Mouse (Mus musculus) hindbrain, embryonic 11.5 days (tissue): ENCODE data around the gene Slc22a8. TPM values are rescaled to one million over a fixed set of nuclear protein-coding genes. Genes with fewer than 3 reads are reported as not detected.

ENCODE experiments used
- ATAC-seq: fragments of 200-750 bp; cut with Nextera tagmentation; 2 replicates; pipeline ENCODE4 v1.8.0; 2017; ENCODE audit warnings: mild to moderate bottlenecking, moderate TSS enrichment, moderate library complexity; ENCODE audit not compliant: low FRiP score
- DNase-seq: peaks from one replicate; pipeline ENCODE4 v3.0.0-alpha.2; 2015; ENCODE audit warnings: low spot score
- H3K27ac ChIP-seq: fragments of 300-500 bp; sonication (generic); 2 replicates; pipeline ENCODE4 v1.5.1; 2014; ENCODE audit warnings: mild to moderate bottlenecking, low read depth, low read length
- H3K27me3 ChIP-seq: fragments of 300-500 bp; sonication (generic); 2 replicates; pipeline ENCODE4 v1.6.1; 2014; ENCODE audit warnings: mild to moderate bottlenecking, low read length, moderate library complexity, mixed read lengths; ENCODE audit not compliant: control insufficient read depth, insufficient read depth
- H3K36me3 ChIP-seq: fragments of 300-500 bp; sonication (generic); 2 replicates; pipeline ENCODE4 v1.6.1; 2014; ENCODE audit warnings: mild to moderate bottlenecking, low read length, moderate library complexity, mixed read lengths; ENCODE audit not compliant: control insufficient read depth, insufficient read depth
- H3K4me1 ChIP-seq: fragments of 300-500 bp; sonication (generic); replicated peaks from 2 replicates; pipeline ENCODE4 v1.6.1; 2014; ENCODE audit warnings: low read length, mixed read lengths; ENCODE audit not compliant: control insufficient read depth, insufficient read depth
- H3K4me2 ChIP-seq: fragments of 300-500 bp; sonication (generic); replicated peaks from 2 replicates; pipeline ENCODE4 v1.6.1; 2014; ENCODE audit warnings: mild to moderate bottlenecking, low read depth, low read length
- H3K4me3 ChIP-seq: fragments of 300-500 bp; sonication (generic); 2 replicates; pipeline ENCODE4 v1.5.1; 2014; ENCODE audit warnings: low read depth, low read length
- H3K9ac ChIP-seq: fragments of 300-500 bp; sonication (generic); 2 replicates; pipeline ENCODE4 v1.6.1; 2014; ENCODE audit warnings: low read depth, low read length
- H3K9me3 ChIP-seq: fragments of 300-500 bp; sonication (generic); 2 replicates; pipeline ENCODE4 v1.6.1; 2016; ENCODE audit warnings: low read length; ENCODE audit not compliant: control insufficient read depth
- WGBS: fragments of 180-500 bp; shearing (Covaris S2); extraction: QIAGEN DNeasy Blood & Tissue Kit; methylation state at CpG from one replicate; pipeline ENCODE4 v1.1.7; 2014; 5-methylcytosine and 5-hydroxymethylcytosine counted together
- polyA plus RNA-seq: library from polyadenylated mRNA; unstranded; fragments of >200 nt; fragmentation: Nextera tagmentation; extraction: Ambion mirVana; gene quantifications from 2 replicates; pipeline ENCODE4 v1.2.1, GENCODE M21; 2014

Gene Slc22a8
- polyA plus RNA-seq, 1 experiment from 2014 or later, result 0.08 TPM

DNA sequence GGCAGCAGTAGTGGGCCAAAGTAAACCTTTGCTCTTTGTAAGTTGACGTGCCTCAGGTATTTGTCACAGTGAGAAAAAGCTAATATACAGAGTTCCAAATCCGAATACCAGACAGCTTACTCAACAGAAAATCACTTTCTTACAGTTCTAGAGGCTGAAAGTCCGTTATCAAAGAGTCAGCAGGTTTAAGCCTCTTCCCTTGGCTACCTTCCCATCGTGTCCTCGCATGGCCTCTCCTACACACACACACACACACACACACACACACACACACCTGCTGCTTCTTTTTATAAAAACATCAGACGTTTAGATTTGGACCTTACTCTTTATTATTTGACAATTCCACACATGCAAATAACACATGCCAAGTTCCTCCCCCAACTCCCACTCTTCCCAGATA is 39.8 kb downstream of the Slc22a8 start:
- no peak overlapping the region for H3K9ac ChIP-seq

DNA sequence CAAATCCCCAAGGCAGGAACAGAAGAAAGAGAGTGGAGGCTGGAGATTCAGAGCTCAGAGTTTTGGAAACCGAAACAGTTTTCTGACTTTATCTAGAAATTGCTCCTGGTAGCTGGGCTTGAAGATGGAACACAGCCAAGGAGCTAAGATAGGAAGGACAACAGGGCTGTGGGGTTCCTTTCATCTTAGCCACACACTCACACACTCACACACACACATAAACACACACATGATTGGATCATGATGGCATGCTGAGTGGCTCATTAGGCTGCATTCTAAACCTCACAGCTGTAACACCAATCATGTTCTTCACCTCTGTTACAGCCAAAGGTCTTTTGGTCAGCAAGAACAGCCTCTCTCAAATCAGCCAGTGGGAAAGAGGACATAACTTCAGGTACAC is 41.0 kb downstream of the Slc22a8 start:
- Histone ChIP-seq H3K9ac (no peak overlapping the region), H3K4me3 (no peak overlapping the region), H3K36me3 (no peaks in the 10 kb centered on the region), H3K27ac (no peak overlapping the region), H3K27me3 (no peaks in the 10 kb centered on the region), H3K9me3 (no peaks in the 10 kb centered on the region), H3K4me2 (no peak overlapping the region), H3K4me1 (no peaks in the 10 kb centered on the region)
- ATAC-seq, result no peak
- WGBS, result 82% methylated on average over 1 of the region's 1 CpGs
- DNase-seq, result no peak

More for the DNA sequence above, 39.8 kb downstream of the Slc22a8 start:
- Histone ChIP-seq H3K9me3 (no peaks in the 10 kb centered on the region), H3K4me2 (no peak overlapping the region), H3K27me3 (no peaks in the 10 kb centered on the region), H3K4me3 (no peak overlapping the region), H3K4me1 (no peaks in the 10 kb centered on the region), H3K36me3 (no peaks in the 10 kb centered on the region), H3K27ac (no peak overlapping the region)
- ATAC-seq, result no peak
- WGBS, result 89% methylated on average over 6 of the region's 6 CpGs
- no peak for DNase-seq

DNA sequence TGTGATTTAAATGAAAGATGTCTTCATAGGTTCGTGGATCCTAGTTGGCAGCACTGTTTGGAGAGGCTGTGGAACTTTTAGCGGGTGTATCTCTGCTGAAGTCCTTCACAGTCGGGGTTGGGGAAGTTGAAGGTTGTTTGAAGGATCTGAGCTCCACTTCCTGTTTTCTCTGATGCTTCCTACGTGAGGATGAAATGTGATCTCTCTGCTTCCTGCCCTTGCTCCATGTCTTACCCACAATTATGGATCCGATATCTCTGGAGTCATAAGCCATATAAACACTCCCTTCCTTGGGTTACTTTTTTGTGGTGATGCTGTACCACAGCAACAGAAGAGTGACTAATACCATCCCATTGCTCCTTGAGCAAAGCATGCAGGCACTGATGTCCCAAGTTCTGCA is 51.0 kb downstream of the Slc22a8 start:
- ATAC-seq, result no peak
- Histone ChIP-seq H3K9me3 (no peaks in the 10 kb centered on the region), H3K27me3 (no peaks in the 10 kb centered on the region), H3K27ac (no peak overlapping the region), H3K36me3 (no peaks in the 10 kb centered on the region), H3K9ac (no peak overlapping the region), H3K4me3 (no peak overlapping the region), H3K4me2 (no peak overlapping the region), H3K4me1 (no peaks in the 10 kb centered on the region)
- no peak for DNase-seq
- 69% methylated on average over 5 of the region's 5 CpGs for WGBS

DNA sequence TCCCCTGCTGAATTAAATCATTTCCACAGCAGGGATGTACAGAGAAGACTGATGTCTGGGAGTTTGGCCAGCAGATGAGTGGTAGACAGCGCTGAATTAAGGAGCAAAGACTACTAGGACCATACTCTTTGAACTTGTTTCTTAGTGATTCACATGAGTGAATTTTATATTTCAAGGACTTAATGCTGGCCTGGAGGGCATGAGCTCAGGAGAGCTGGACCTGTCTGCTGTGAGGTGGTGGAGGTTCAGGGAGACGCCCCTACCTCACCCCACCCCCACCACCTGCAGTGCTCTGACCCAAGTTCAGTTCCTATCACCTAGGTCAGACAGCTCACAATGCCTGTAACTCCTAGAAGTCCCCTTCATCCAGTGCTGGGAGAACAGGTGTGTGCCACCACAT is 55.3 kb downstream of the Slc22a8 start:
- Histone ChIP-seq H3K4me3 (no peak overlapping the region), H3K27me3 (no peaks in the 10 kb centered on the region), H3K36me3 (no peaks in the 10 kb centered on the region), H3K4me1 (no peaks in the 10 kb centered on the region), H3K27ac (no peak overlapping the region), H3K4me2 (no peak overlapping the region), H3K9me3 (no peaks in the 10 kb centered on the region), H3K9ac (no peak overlapping the region)
- no peak for ATAC-seq
- WGBS, result 78% methylated on average over 2 of the region's 2 CpGs
- DNase-seq, result no peak

DNA sequence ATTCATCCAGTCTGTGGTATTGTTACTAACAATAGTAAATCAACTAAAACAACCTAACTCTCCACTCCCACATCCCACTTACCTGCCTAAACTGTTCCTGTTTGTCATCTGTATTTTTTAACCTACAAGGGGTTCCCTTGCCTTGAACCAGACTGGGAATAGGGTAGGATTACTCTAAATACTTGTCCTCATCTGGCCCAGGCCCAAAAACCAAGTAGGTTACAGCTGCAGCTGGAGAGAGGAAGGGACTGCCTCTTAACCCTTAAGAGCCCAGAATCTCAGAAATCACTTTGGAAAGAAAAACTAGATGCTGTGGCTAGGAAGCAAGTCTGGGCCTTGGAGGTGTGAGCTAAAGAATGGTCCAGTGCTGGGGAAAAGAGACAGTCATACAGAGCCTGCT is 64.8 kb downstream of the Slc22a8 start:
- no peak overlapping the region for H3K4me2 ChIP-seq
- ATAC-seq (no peak), DNase-seq (no peak)
- H3K4me3 ChIP-seq, result no peak overlapping the region
- no peaks in the 10 kb centered on the region for H3K4me1 ChIP-seq
- no peak overlapping the region for H3K9ac ChIP-seq
- no peaks in the 10 kb centered on the region for H3K27me3 ChIP-seq
- no peaks in the 10 kb centered on the region for H3K9me3 ChIP-seq
- no peak overlapping the region for H3K27ac ChIP-seq
- no peaks in the 10 kb centered on the region for H3K36me3 ChIP-seq

DNA sequence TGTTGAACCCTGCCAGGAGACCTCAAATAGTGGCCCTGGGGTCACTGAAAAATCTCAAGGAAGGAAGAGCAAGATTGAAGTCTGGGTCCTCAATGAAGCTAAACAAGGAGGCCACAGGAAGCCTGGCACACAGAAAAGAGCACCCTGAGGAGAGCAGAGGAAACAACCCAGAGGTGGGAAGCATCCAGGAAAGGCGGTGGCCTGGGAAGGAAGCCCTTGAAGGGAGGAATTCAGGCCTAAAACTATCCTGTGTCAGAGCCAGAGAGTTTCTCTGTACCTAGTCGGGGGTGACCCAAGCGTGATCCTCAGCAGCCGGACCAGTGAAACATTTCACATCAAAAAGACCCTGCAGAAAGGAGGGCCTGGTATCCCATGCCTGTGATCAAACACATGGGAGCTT is 65.3 kb downstream of the Slc22a8 start:
- Histone ChIP-seq H3K9me3 (no peaks in the 10 kb centered on the region), H3K4me1 (no peaks in the 10 kb centered on the region), H3K36me3 (no peaks in the 10 kb centered on the region), H3K27me3 (no peaks in the 10 kb centered on the region), H3K4me2 (no peak overlapping the region), H3K27ac (no peak overlapping the region), H3K9ac (no peak overlapping the region), H3K4me3 (no peak overlapping the region)
- ATAC-seq (no peak), DNase-seq (no peak)
- 73% methylated on average over 4 of the region's 4 CpGs for WGBS

Other genes starting within 250 kb of the Slc22a8 start
- not detected in 2 replicates for gene Slc22a30, start 186.1 kb upstream of the Slc22a8 start, polyA plus RNA-seq
- 0.77 and 0.88 TPM in 2 replicates for gene Slc22a6, start 26.8 kb downstream of the Slc22a8 start, polyA plus RNA-seq
- 0.13 and 0.20 TPM in 2 replicates for gene Chrm1, start 72.5 kb downstream of the Slc22a8 start, polyA plus RNA-seq
- 123 and 136 TPM in 2 replicates for gene Slc3a2, start 132.1 kb downstream of the Slc22a8 start, polyA plus RNA-seq
- gene Wdr74, start 144.6 kb downstream of the Slc22a8 start, polyA plus RNA-seq, result 83.6 and 87.1 TPM in 2 replicates
- gene 1700092M07Rik, start 149.5 kb downstream of the Slc22a8 start, polyA plus RNA-seq, result 1.6 and 2.6 TPM in 2 replicates
- gene Stx5a, start 150.2 kb downstream of the Slc22a8 start, polyA plus RNA-seq, result 100 and 111 TPM in 2 replicates
- 213 and 224 TPM in 2 replicates for gene Nxf1, start 165.8 kb downstream of the Slc22a8 start, polyA plus RNA-seq
- gene Tmem223, start 179.7 kb downstream of the Slc22a8 start, polyA plus RNA-seq, result 192 and 194 TPM in 2 replicates
- 46.4 and 50.8 TPM in 2 replicates for gene Tmem179b, start 183.2 kb downstream of the Slc22a8 start, polyA plus RNA-seq
- gene Taf6l, start 195.2 kb downstream of the Slc22a8 start, polyA plus RNA-seq, result 15.4 and 17.1 TPM in 2 replicates
- 184 and 194 TPM in 2 replicates for gene Polr2g, start 207.3 kb downstream of the Slc22a8 start, polyA plus RNA-seq
- gene Zbtb3, start 211.3 kb downstream of the Slc22a8 start, polyA plus RNA-seq, result 5.7 and 7.5 TPM in 2 replicates
- gene Ttc9c, start 228.1 kb downstream of the Slc22a8 start, polyA plus RNA-seq, result 47.0 and 53.1 TPM in 2 replicates
- gene Hnrnpul2, start 228.8 kb downstream of the Slc22a8 start, polyA plus RNA-seq, result 7.0 and 10.1 TPM in 2 replicates
- gene AC129217.1, start 238.5 kb downstream of the Slc22a8 start, polyA plus RNA-seq, result not detected in 2 replicates
- 55.6 and 59.6 TPM in 2 replicates for gene Bscl2, start 246.2 kb downstream of the Slc22a8 start, polyA plus RNA-seq
- 158 TPM in 2 replicates for gene Gng3, start 247.9 kb downstream of the Slc22a8 start, polyA plus RNA-seq